Mouse (Mus musculus) thymus, postnatal 0 days (tissue): ENCODE results near the gene Wnt2b. TPM values are rescaled to one million over a fixed set of nuclear protein-coding genes. Genes with fewer than 3 reads are reported as not detected.

Experiments used
- DNase-seq: peaks from one replicate; pipeline ENCODE4 v3.0.0-alpha.2; 2015; ENCODE audit warnings: low spot score
- polyA plus RNA-seq: library from polyadenylated mRNA; unstranded; fragments of >200 nt; fragmentation: Nextera tagmentation; extraction: Ambion mirVana; gene quantifications from 2 replicates; pipeline ENCODE4 v1.2.1, GENCODE M21; 2015

Wnt2b gene
- polyA plus RNA-seq, 1 experiment from 2014 or later = 0.13 TPM

DNA sequence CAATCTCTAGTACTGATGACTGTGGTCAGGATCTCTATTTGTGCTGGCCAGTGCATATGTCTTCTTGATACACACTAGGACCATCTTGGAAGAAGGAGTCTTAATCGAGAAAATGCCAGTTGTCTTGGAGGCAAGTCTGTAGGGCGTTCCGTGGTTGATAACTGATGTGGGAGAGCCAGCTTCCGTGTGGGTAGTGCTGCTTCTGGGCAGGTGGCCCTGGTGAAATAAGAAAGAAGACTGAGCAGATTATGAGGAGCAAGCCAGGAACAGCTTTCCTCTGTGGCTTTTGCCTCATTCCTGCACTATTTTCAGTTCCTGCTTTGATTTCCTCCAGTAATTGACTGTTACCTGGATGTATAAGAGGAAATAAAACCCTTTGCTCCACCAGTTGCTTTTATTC, 56.3 kb downstream of the Wnt2b start:
- DNase-seq = no peak

DNA sequence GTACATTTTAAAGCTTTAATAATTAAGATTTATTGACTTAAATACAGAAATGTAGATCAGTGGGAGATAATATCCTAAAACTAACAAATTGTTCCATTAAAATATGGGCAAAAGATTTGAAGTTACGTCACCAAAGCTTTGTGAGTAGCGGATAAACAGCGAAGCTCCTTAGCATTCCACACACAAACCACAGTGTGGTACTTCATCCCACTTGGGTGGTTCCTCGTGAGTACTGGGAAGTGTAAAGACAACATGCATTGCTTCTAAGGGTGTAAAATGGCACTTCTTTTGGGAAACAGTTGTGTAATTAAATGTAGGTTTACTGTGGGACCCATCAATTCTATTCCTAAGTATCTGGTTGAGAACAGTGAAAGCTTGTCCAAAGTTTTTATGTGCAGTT, 60.6 kb downstream of the Wnt2b start:
- DNase-seq = no peak

GRCm38 (mm10) chr3:104896141-104896540, 65.6 kb downstream of the Wnt2b start:
- no peak for DNase-seq

Other genes with a start within 250 kb of the Wnt2b start
- 1.9 and 2.3 TPM in 2 replicates for gene Ppm1j, start 180.9 kb downstream of the Wnt2b start, polyA plus RNA-seq
- not detected in 2 replicates for gene Fam19a3, start 180.1 kb downstream of the Wnt2b start, polyA plus RNA-seq
- gene Rhoc, start 173.5 kb downstream of the Wnt2b start, polyA plus RNA-seq = 26.4 and 30.8 TPM in 2 replicates
- gene Mov10, start 143.4 kb downstream of the Wnt2b start, polyA plus RNA-seq = 23.4 and 29.9 TPM in 2 replicates
- 27.0 and 31.7 TPM in 2 replicates for gene St7l, start 97.9 kb downstream of the Wnt2b start, polyA plus RNA-seq
- 256 and 277 TPM in 2 replicates for gene Capza1, start 97.4 kb downstream of the Wnt2b start, polyA plus RNA-seq
- 6.7 TPM in 2 replicates for gene Cttnbp2nl, start 91.2 kb upstream of the Wnt2b start, polyA plus RNA-seq
- gene 4930564D02Rik, start 104.9 kb upstream of the Wnt2b start, polyA plus RNA-seq = not detected in 2 replicates